Mouse (Mus musculus): ENCODE results near the gene Src. TPM values are rescaled to one million over a fixed set of nuclear protein-coding genes. Genes with fewer than 3 reads are reported as not detected.

The Src gene
- polyA plus RNA-seq, 1 experiment from 2014 or later: 34.3 TPM

- Histone ChIP-seq H3K9ac (replicated peaks; ENCODE audit: low read length) (no peak overlapping the region), H3K27ac (replicated peaks; ENCODE audit: low read depth, low read length) (no peak overlapping the region), H3K4me2 (ENCODE audit: low read length) (no peak overlapping the region), H3K4me1 (ENCODE audit: control insufficient read depth, insufficient read depth, low read length) (peaks cover 14% of the 10 kb centered on the region), H3K27me3 (ENCODE audit: control insufficient read depth, insufficient read depth, low read length) (no peaks in the 10 kb centered on the region), H3K4me3 (replicated peaks; ENCODE audit: low read depth, low read length) (no peak overlapping the region), H3K9me3 (ENCODE audit: control insufficient read depth, low read length) (peaks cover 3% of the 10 kb centered on the region; the same call in 1 of the 2 replicates), H3K36me3 (ENCODE audit: control insufficient read depth, insufficient read depth, low read length) (peaks cover 49% of the 10 kb centered on the region)
- WGBS: 83% methylated on average over 11 of the region's 11 CpGs
- DNase-seq: no peak
- no peak for ATAC-seq (ENCODE audit: low FRiP score, low TSS enrichment)
Observed at GRCm38 (mm10) chr2:157436496-157436895, 18.3 kb downstream of the Src start.

GRCm38 (mm10) chr2:157437123-157437522, 18.9 kb downstream of the Src start:
- Histone ChIP-seq H3K4me1 (ENCODE audit: control insufficient read depth, insufficient read depth, low read length) (peaks cover 8% of the 10 kb centered on the region), H3K4me2 (ENCODE audit: low read length) (no peak overlapping the region), H3K9me3 (ENCODE audit: control insufficient read depth, low read length) (peaks cover 3% of the 10 kb centered on the region; the same call in 1 of the 2 replicates), H3K27me3 (ENCODE audit: control insufficient read depth, insufficient read depth, low read length) (no peaks in the 10 kb centered on the region), H3K27ac (replicated peaks; ENCODE audit: low read depth, low read length) (no peak overlapping the region), H3K36me3 (ENCODE audit: control insufficient read depth, insufficient read depth, low read length) (peaks cover 54% of the 10 kb centered on the region), H3K4me3 (replicated peaks; ENCODE audit: low read depth, low read length) (no peak overlapping the region), H3K9ac (replicated peaks; ENCODE audit: low read length) (no peak overlapping the region)
- DNase-seq (no peak), ATAC-seq (ENCODE audit: low FRiP score, low TSS enrichment) (no peak)
- 88% methylated on average over 3 of the region's 3 CpGs for WGBS

- ATAC-seq (ENCODE audit: low FRiP score, low TSS enrichment): no peak
- no peak overlapping the region for H3K9ac ChIP-seq (replicated peaks; ENCODE audit: low read length)
- DNase-seq: no peak
- peaks cover 57% of the 10 kb centered on the region for H3K36me3 ChIP-seq (ENCODE audit: control insufficient read depth, insufficient read depth, low read length)
- H3K4me2 ChIP-seq (ENCODE audit: low read length): no peak overlapping the region
- H3K27ac ChIP-seq (replicated peaks; ENCODE audit: low read depth, low read length): no peak overlapping the region
- H3K4me1 ChIP-seq (ENCODE audit: control insufficient read depth, insufficient read depth, low read length): no peaks in the 10 kb centered on the region
- peaks cover 3% of the 10 kb centered on the region; the same call in 1 of the 2 replicates for H3K9me3 ChIP-seq (ENCODE audit: control insufficient read depth, low read length)
- WGBS: 97% methylated on average over 1 of the region's 1 CpGs
- no peaks in the 10 kb centered on the region for H3K27me3 ChIP-seq (ENCODE audit: control insufficient read depth, insufficient read depth, low read length)
- no peak overlapping the region for H3K4me3 ChIP-seq (replicated peaks; ENCODE audit: low read depth, low read length)
Observed at GRCm38 (mm10) chr2:157441363-157441762, 23.1 kb downstream of the Src start.

GRCm38 (mm10) chr2:157447297-157448158, 29.3 kb downstream of the Src start:
- H3K27ac ChIP-seq (replicated peaks; ENCODE audit: low read depth, low read length): no peak overlapping the region
- DNase-seq (no peak), ATAC-seq (ENCODE audit: low FRiP score, low TSS enrichment) (no peak)
- no peaks in the 10 kb centered on the region for H3K4me1 ChIP-seq (ENCODE audit: control insufficient read depth, insufficient read depth, low read length)
- no peaks in the 10 kb centered on the region for H3K27me3 ChIP-seq (ENCODE audit: control insufficient read depth, insufficient read depth, low read length)
- H3K9me3 ChIP-seq (ENCODE audit: control insufficient read depth, low read length): no peaks in the 10 kb centered on the region
- no peak overlapping the region for H3K4me2 ChIP-seq (ENCODE audit: low read length)
- peaks cover 29% of the 10 kb centered on the region for H3K36me3 ChIP-seq (ENCODE audit: control insufficient read depth, insufficient read depth, low read length)
- no peak overlapping the region for H3K4me3 ChIP-seq (replicated peaks; ENCODE audit: low read depth, low read length)
- 90% methylated on average over 15 of the region's 15 CpGs for WGBS
- H3K9ac ChIP-seq (replicated peaks; ENCODE audit: low read length): no peak overlapping the region

GRCm38 (mm10) chr2:157448356-157448755, 30.1 kb downstream of the Src start:
- Histone ChIP-seq H3K9me3 (ENCODE audit: control insufficient read depth, low read length) (no peaks in the 10 kb centered on the region), H3K4me1 (ENCODE audit: control insufficient read depth, insufficient read depth, low read length) (no peaks in the 10 kb centered on the region), H3K27me3 (ENCODE audit: control insufficient read depth, insufficient read depth, low read length) (no peaks in the 10 kb centered on the region), H3K36me3 (ENCODE audit: control insufficient read depth, insufficient read depth, low read length) (peaks cover 27% of the 10 kb centered on the region), H3K4me3 (replicated peaks; ENCODE audit: low read depth, low read length) (no peak overlapping the region), H3K4me2 (ENCODE audit: low read length) (no peak overlapping the region), H3K27ac (replicated peaks; ENCODE audit: low read depth, low read length) (no peak overlapping the region), H3K9ac (replicated peaks; ENCODE audit: low read length) (no peak overlapping the region)
- no peak for ATAC-seq (ENCODE audit: low FRiP score, low TSS enrichment)
- 32% methylated on average over 7 of the region's 7 CpGs for WGBS
- DNase-seq: no peak

- WGBS: 87% methylated on average over 3 of the region's 3 CpGs
- ATAC-seq (ENCODE audit: low FRiP score, low TSS enrichment) (no peak), DNase-seq (no peak)
- Histone ChIP-seq H3K9me3 (ENCODE audit: control insufficient read depth, low read length) (no peaks in the 10 kb centered on the region), H3K4me3 (replicated peaks; ENCODE audit: low read depth, low read length) (no peak overlapping the region), H3K9ac (replicated peaks; ENCODE audit: low read length) (no peak overlapping the region), H3K27ac (replicated peaks; ENCODE audit: low read depth, low read length) (no peak overlapping the region), H3K4me2 (ENCODE audit: low read length) (no peak overlapping the region), H3K27me3 (ENCODE audit: control insufficient read depth, insufficient read depth, low read length) (no peaks in the 10 kb centered on the region), H3K36me3 (ENCODE audit: control insufficient read depth, insufficient read depth, low read length) (peaks cover 32% of the 10 kb centered on the region), H3K4me1 (ENCODE audit: control insufficient read depth, insufficient read depth, low read length) (no peaks in the 10 kb centered on the region)
Observed at GRCm38 (mm10) chr2:157450905-157451304, 32.7 kb downstream of the Src start.

- 82% methylated on average over 7 of the region's 7 CpGs for WGBS
- ATAC-seq (ENCODE audit: low FRiP score, low TSS enrichment): no peak
- peaks cover 27% of the 10 kb centered on the region for H3K36me3 ChIP-seq (ENCODE audit: control insufficient read depth, insufficient read depth, low read length)
Observed at GRCm38 (mm10) chr2:157451372-157452040, 33.3 kb downstream of the Src start.

GRCm38 (mm10) chr2:157457100-157457806, 39.0 kb downstream of the Src start:
- WGBS: 1% methylated on average over 56 of the region's 56 CpGs

More at GRCm38 (mm10) chr2:157451372-157452040, 33.3 kb downstream of the Src start:
- Histone ChIP-seq H3K4me3 (replicated peaks; ENCODE audit: low read depth, low read length) (no peak overlapping the region), H3K4me2 (ENCODE audit: low read length) (no peak overlapping the region), H3K27me3 (ENCODE audit: control insufficient read depth, insufficient read depth, low read length) (no peaks in the 10 kb centered on the region), H3K9ac (replicated peaks; ENCODE audit: low read length) (no peak overlapping the region), H3K4me1 (ENCODE audit: control insufficient read depth, insufficient read depth, low read length) (no peaks in the 10 kb centered on the region; the same call in 1 of the 2 replicates), H3K27ac (replicated peaks; ENCODE audit: low read depth, low read length) (no peak overlapping the region), H3K9me3 (ENCODE audit: control insufficient read depth, low read length) (no peaks in the 10 kb centered on the region)
- no peak for DNase-seq

More at GRCm38 (mm10) chr2:157457100-157457806, 39.0 kb downstream of the Src start:
- H3K9ac ChIP-seq (replicated peaks; ENCODE audit: low read length): peak overlapping the region; percentile 51
- DNase-seq: peak; percentile 95
- H3K9me3 ChIP-seq (ENCODE audit: control insufficient read depth, low read length): no peaks in the 10 kb centered on the region
- peaks cover 35% of the 10 kb centered on the region for H3K4me1 ChIP-seq (ENCODE audit: control insufficient read depth, insufficient read depth, low read length)
- peaks cover 39% of the 10 kb centered on the region for H3K36me3 ChIP-seq (ENCODE audit: control insufficient read depth, insufficient read depth, low read length)
- peak overlapping the region; percentile 91 for H3K27ac ChIP-seq (replicated peaks; ENCODE audit: low read depth, low read length)
- H3K4me2 ChIP-seq (ENCODE audit: low read length): peak overlapping the region; percentile 49
- H3K27me3 ChIP-seq (ENCODE audit: control insufficient read depth, insufficient read depth, low read length): no peaks in the 10 kb centered on the region
- peak overlapping the region; percentile 20; the same call in 1 of the 2 replicates for H3K4me3 ChIP-seq (replicated peaks; ENCODE audit: low read depth, low read length)
- peak; percentile 86 for ATAC-seq (ENCODE audit: low FRiP score, low TSS enrichment)
